Mouse (Mus musculus) intestine, postnatal 0 days (tissue): ENCODE data around the gene Cgas. TPM values are rescaled to one million over a fixed set of nuclear protein-coding genes. Genes with fewer than 3 reads are reported as not detected.

Experiments
- ATAC-seq: fragments of 200-750 bp; cut with Nextera tagmentation; 2 replicates; pipeline ENCODE4 v1.8.0; 2017; ENCODE audit warnings: mild to moderate bottlenecking, moderate TSS enrichment, moderate library complexity
- H3K27ac ChIP-seq: fragments of 300-500 bp; sonication (generic); 2 replicates; pipeline ENCODE4 v1.5.1; 2014; ENCODE audit warnings: mild to moderate bottlenecking, low read depth, low read length, moderate library complexity
- H3K27me3 ChIP-seq: fragments of 300-500 bp; sonication (generic); replicated peaks from 2 replicates; pipeline ENCODE4 v1.6.1; 2014; ENCODE audit warnings: low read length, mixed read lengths; ENCODE audit not compliant: control insufficient read depth, insufficient read depth
- H3K36me3 ChIP-seq: fragments of 300-500 bp; sonication (generic); 2 replicates; pipeline ENCODE4 v1.6.1; 2014; ENCODE audit warnings: mild to moderate bottlenecking, moderate library complexity; ENCODE audit not compliant: control insufficient read depth, insufficient read depth
- H3K4me1 ChIP-seq: fragments of 300-500 bp; sonication (generic); replicated peaks from 2 replicates; pipeline ENCODE4 v1.6.1; 2014; ENCODE audit warnings: antibody characterized with exemption, low read length, mixed read lengths; ENCODE audit not compliant: control insufficient read depth, insufficient read depth
- H3K4me2 ChIP-seq: fragments of 300-500 bp; sonication (generic); replicated peaks from 2 replicates; pipeline ENCODE4 v1.6.1; 2014; ENCODE audit warnings: low read depth, mild to moderate bottlenecking, moderate library complexity
- H3K4me3 ChIP-seq: fragments of 300-500 bp; sonication (generic); 2 replicates; pipeline ENCODE4 v1.5.1; 2014; ENCODE audit warnings: low read depth, low read length
- H3K9ac ChIP-seq: fragments of 300-500 bp; sonication (generic); 2 replicates; pipeline ENCODE4 v1.6.1; 2014; ENCODE audit warnings: mild to moderate bottlenecking, low read depth, low read length
- H3K9me3 ChIP-seq: fragments of 300-500 bp; sonication (generic); 2 replicates; pipeline ENCODE4 v1.6.1; 2016; ENCODE audit warnings: mixed run types; ENCODE audit not compliant: control insufficient read depth
- CTCF ChIP-seq: sonication (generic); IDR thresholded peaks from 2 replicates; pipeline ENCODE4 v1.5.1; 2016; ENCODE audit warnings: low read depth, mild to moderate bottlenecking, control low read depth, antibody characterized with exemption, moderate library complexity
- WGBS: fragments of 180-500 bp; shearing (Covaris S2); extraction: QIAGEN DNeasy Blood & Tissue Kit; methylation state at CpG from one replicate; pipeline ENCODE4 v1.1.7; 2014; 5-methylcytosine and 5-hydroxymethylcytosine counted together
- polyA plus RNA-seq: library from polyadenylated mRNA; unstranded; fragments of >200 nt; fragmentation: Nextera tagmentation; extraction: Ambion mirVana; gene quantifications from 2 replicates; pipeline ENCODE4 v1.2.1, GENCODE M21; 2015

The Cgas gene
- polyA plus RNA-seq, 1 experiment from 2014 or later, result 0.96 TPM

GRCm38 (mm10) chr9:78473588-78473987, 30.6 kb upstream of the Cgas start:
- Histone ChIP-seq H3K27me3 (no peaks in the 10 kb centered on the region), H3K27ac (no peak overlapping the region), H3K4me2 (no peak overlapping the region), H3K36me3 (peaks cover 51% of the 10 kb centered on the region), H3K4me3 (no peak overlapping the region), H3K9ac (no peak overlapping the region), H3K9me3 (no peaks in the 10 kb centered on the region), H3K4me1 (no peaks in the 10 kb centered on the region)
- TF ChIP-seq CTCF, result no peak
- ATAC-seq, result no peak
- 85% methylated on average over 8 of the region's 8 CpGs for WGBS

GRCm38 (mm10) chr9:78465725-78466124, 22.7 kb upstream of the Cgas start:
- Histone ChIP-seq H3K4me1 (no peaks in the 10 kb centered on the region), H3K27me3 (no peaks in the 10 kb centered on the region), H3K36me3 (peaks cover 73% of the 10 kb centered on the region), H3K4me3 (no peak overlapping the region), H3K27ac (no peak overlapping the region), H3K9ac (no peak overlapping the region), H3K4me2 (no peak overlapping the region), H3K9me3 (no peaks in the 10 kb centered on the region)
- WGBS, result 84% methylated on average over 3 of the region's 3 CpGs
- ATAC-seq, result peak; percentile 65
- TF ChIP-seq CTCF, result no peak

GRCm38 (mm10) chr9:78463337-78463736, 20.3 kb upstream of the Cgas start:
- no peak for TF ChIP-seq CTCF
- Histone ChIP-seq H3K4me3 (no peak overlapping the region), H3K36me3 (peaks cover 66% of the 10 kb centered on the region), H3K27me3 (no peaks in the 10 kb centered on the region), H3K4me1 (no peaks in the 10 kb centered on the region), H3K27ac (no peak overlapping the region), H3K4me2 (no peak overlapping the region), H3K9ac (no peak overlapping the region), H3K9me3 (no peaks in the 10 kb centered on the region)
- no peak for ATAC-seq
- WGBS, result 92% methylated on average over 4 of the region's 4 CpGs

- Histone ChIP-seq H3K9me3 (no peaks in the 10 kb centered on the region), H3K4me3 (no peak overlapping the region), H3K4me1 (no peaks in the 10 kb centered on the region), H3K36me3 (peaks cover 63% of the 10 kb centered on the region), H3K4me2 (no peak overlapping the region), H3K27me3 (no peaks in the 10 kb centered on the region), H3K9ac (no peak overlapping the region), H3K27ac (no peak overlapping the region)
- no peak for TF ChIP-seq CTCF
- no peak for ATAC-seq
- 89% methylated on average over 8 of the region's 8 CpGs for WGBS
Measured at GRCm38 (mm10) chr9:78457026-78457425, 14.0 kb upstream of the Cgas start.

- no peak for TF ChIP-seq CTCF
- peaks cover 32% of the 10 kb centered on the region for H3K36me3 ChIP-seq
- H3K4me3 ChIP-seq, result no peak overlapping the region
- no peak for ATAC-seq
- H3K9ac ChIP-seq, result no peak overlapping the region
- H3K27me3 ChIP-seq, result no peaks in the 10 kb centered on the region
- no peaks in the 10 kb centered on the region for H3K9me3 ChIP-seq
- H3K4me2 ChIP-seq, result no peak overlapping the region
- 76% methylated on average over 4 of the region's 4 CpGs for WGBS
- H3K27ac ChIP-seq, result no peak overlapping the region
- no peaks in the 10 kb centered on the region for H3K4me1 ChIP-seq
Measured at GRCm38 (mm10) chr9:78451382-78451781, 8.3 kb upstream of the Cgas start.

GRCm38 (mm10) chr9:78450404-78450803, 7.4 kb upstream of the Cgas start:
- 79% methylated on average over 5 of the region's 5 CpGs for WGBS
- no peaks in the 10 kb centered on the region for H3K4me1 ChIP-seq
- TF ChIP-seq CTCF, result no peak
- H3K9me3 ChIP-seq, result no peaks in the 10 kb centered on the region
- H3K4me2 ChIP-seq, result no peak overlapping the region
- ATAC-seq, result no peak
- no peak overlapping the region for H3K4me3 ChIP-seq
- no peaks in the 10 kb centered on the region for H3K27me3 ChIP-seq
- no peak overlapping the region for H3K9ac ChIP-seq
- H3K27ac ChIP-seq, result no peak overlapping the region
- peaks cover 32% of the 10 kb centered on the region for H3K36me3 ChIP-seq
